Mouse (Mus musculus): ENCODE measurements at regions not wholly inside any gene's neighbourhood (a gene's known extent, or its start where the extent isn't known, plus 50 kb on each side); places are given as distances from the start of the nearest gene placed in this dataset.

GRCm38 (mm10) chrX:167067918-167068317 is 141.2 kb downstream of the Tmsb4x start:
- TF ChIP-seq CTCF (IDR thresholded peaks at IDR 0.05; ENCODE audit: low read depth) = no peak
- TF ChIP-seq EP300 (IDR thresholded peaks at IDR 0.05; ENCODE audit: low read depth) = no peak

All from heart, postnatal 0 days (tissue).